Mouse (Mus musculus) liver, adult 2 months (tissue): ENCODE results near the gene BC107364.
"Not testable (repeated sequence)": the region's sequence is repeated elsewhere in the genome, so short reads cannot be mapped to it uniquely, and the experiment has no call there.

Experiments
- CTCF ChIP-seq: fragments of 200-500 bp; IDR thresholded peaks from 2 replicates; pipeline ENCODE4 v1.5.1; 2011; ENCODE audit warnings: low read depth, low read length, control low read depth
- POLR2A ChIP-seq: fragments of 200-500 bp; IDR thresholded peaks from 2 replicates; pipeline ENCODE4 v1.6.1; 2011; ENCODE audit warnings: low read length, control low read depth; ENCODE audit not compliant: insufficient read depth; ENCODE audit errors: extremely low read depth

DNA sequence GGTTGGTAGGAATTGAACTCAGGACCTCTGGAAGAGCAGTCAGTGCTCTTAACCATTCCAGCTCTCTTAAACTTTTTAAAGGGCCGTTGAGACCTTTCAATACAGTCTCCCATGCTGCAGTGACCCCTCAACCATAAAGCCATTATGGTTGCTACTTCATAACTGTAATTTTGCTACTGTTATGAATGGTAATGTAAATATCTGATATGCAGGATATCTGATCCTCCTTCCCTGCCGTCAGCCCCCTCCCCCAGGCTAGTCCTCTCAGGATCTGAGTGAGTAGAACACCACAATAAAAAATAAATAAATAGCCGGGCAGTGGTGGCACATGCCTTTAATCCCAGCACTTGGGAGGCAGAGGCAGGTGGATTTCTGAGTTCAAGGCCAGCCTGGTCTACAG, 21.4 kb upstream of the BC107364 start:
- TF ChIP-seq CTCF, POLR2A: not testable (repeated sequence)
